Mouse (Mus musculus) midbrain, embryonic 13.5 days (tissue): Measurements from ENCODE around the gene Rps17. TPM values are rescaled to one million over a fixed set of nuclear protein-coding genes. Genes with fewer than 3 reads are reported as not detected.

ENCODE experiments used
- ATAC-seq: fragments of 200-750 bp; cut with Nextera tagmentation; 2 replicates; pipeline ENCODE4 v1.8.0; 2017; ENCODE audit warnings: mild to moderate bottlenecking, moderate TSS enrichment, moderate library complexity
- H3K27ac ChIP-seq: fragments of 300-500 bp; sonication (generic); 2 replicates; pipeline ENCODE4 v1.5.1; 2015; ENCODE audit warnings: inconsistent platforms, mild to moderate bottlenecking, moderate library complexity
- H3K27me3 ChIP-seq: fragments of 300-500 bp; sonication (generic); 2 replicates; pipeline ENCODE4 v1.6.1; 2015; ENCODE audit warnings: mild to moderate bottlenecking, inconsistent platforms
- H3K36me3 ChIP-seq: fragments of 300-500 bp; sonication (generic); 2 replicates; pipeline ENCODE4 v1.6.1; 2015; ENCODE audit warnings: mild to moderate bottlenecking, inconsistent platforms
- H3K4me1 ChIP-seq: fragments of 300-500 bp; sonication (generic); replicated peaks from 2 replicates; pipeline ENCODE4 v1.6.1; 2015; ENCODE audit warnings: inconsistent platforms
- H3K4me2 ChIP-seq: fragments of 300-500 bp; sonication (generic); replicated peaks from 2 replicates; pipeline ENCODE4 v1.6.1; 2015; ENCODE audit warnings: moderate library complexity, mild to moderate bottlenecking, inconsistent platforms
- H3K4me3 ChIP-seq: fragments of 300-500 bp; sonication (generic); replicated peaks from 2 replicates; pipeline ENCODE4 v1.5.1; 2015; ENCODE audit warnings: mild to moderate bottlenecking, inconsistent platforms
- H3K9ac ChIP-seq: fragments of 300-500 bp; sonication (generic); replicated peaks from 2 replicates; pipeline ENCODE4 v1.6.1; 2015; ENCODE audit warnings: mild to moderate bottlenecking, inconsistent platforms
- H3K9me3 ChIP-seq: fragments of 300-500 bp; sonication (generic); 2 replicates; pipeline ENCODE4 v1.6.1; 2016; ENCODE audit warnings: mild to moderate bottlenecking, inconsistent platforms
- WGBS: fragments of 180-500 bp; shearing (Covaris S2); methylation state at CpG from one replicate; pipeline ENCODE4 v1.1.7; 2015; 5-methylcytosine and 5-hydroxymethylcytosine counted together
- polyA plus RNA-seq: library from polyadenylated mRNA; unstranded; fragments of >200 nt; fragmentation: Nextera tagmentation; extraction: Ambion mirVana; gene quantifications from 2 replicates; pipeline ENCODE4 v1.2.1, GENCODE M21; 2015

Gene Rps17
- polyA plus RNA-seq = 869 and 873 TPM in 2 replicates

- H3K4me2 ChIP-seq = peak within 1 kb of the TSS; percentile 95
- no peaks in the 10 kb centered on the region for H3K9me3 ChIP-seq
- H3K9ac ChIP-seq = peak within 1 kb of the TSS; percentile 99
- peak within 1 kb of the TSS; percentile 94 for H3K4me3 ChIP-seq
- peak; percentile 93 for ATAC-seq
- WGBS = under 1% methylated on average over 85 of the region's 85 CpGs
- peak within 1 kb of the TSS; percentile 91 for H3K27ac ChIP-seq
- H3K27me3 ChIP-seq = peaks cover 5% of the 10 kb centered on the region; the same call in 1 of the 2 replicates
- H3K36me3 ChIP-seq = peaks cover 37% of the 10 kb centered on the region
- H3K4me1 ChIP-seq = peaks cover 28% of the 10 kb centered on the region
These were observed at the start of gene Rps17 for GRCm38 (mm10) chr7:81344544-81345446. TSS of gene Rps17 (minus strand) at chr7:81345254.

GRCm38 (mm10) chr7:81379363-81379762, 34.3 kb upstream of the Rps17 start:
- H3K9me3 ChIP-seq = no peaks in the 10 kb centered on the region
- H3K4me3 ChIP-seq = no peak overlapping the region
- no peaks in the 10 kb centered on the region for H3K4me1 ChIP-seq
- H3K27me3 ChIP-seq = no peaks in the 10 kb centered on the region
- no peaks in the 10 kb centered on the region for H3K36me3 ChIP-seq
- 72% methylated on average over 1 of the region's 1 CpGs for WGBS
- H3K4me2 ChIP-seq = no peak overlapping the region
- H3K27ac ChIP-seq = no peak overlapping the region
- no peak overlapping the region for H3K9ac ChIP-seq
- ATAC-seq = no peak

GRCm38 (mm10) chr7:81372337-81372920, 27.4 kb upstream of the Rps17 start:
- no peak overlapping the region for H3K27ac ChIP-seq
- H3K4me3 ChIP-seq = peak overlapping the region; percentile 33
- peak; percentile 94 for ATAC-seq
- peaks cover 14% of the 10 kb centered on the region for H3K4me1 ChIP-seq
- peak overlapping the region; percentile 51 for H3K9ac ChIP-seq
- 7% methylated on average over 13 of the region's 13 CpGs for WGBS
- peak overlapping the region; percentile 58 for H3K4me2 ChIP-seq
- no peaks in the 10 kb centered on the region for H3K9me3 ChIP-seq
- H3K36me3 ChIP-seq = no peaks in the 10 kb centered on the region
- H3K27me3 ChIP-seq = no peaks in the 10 kb centered on the region

GRCm38 (mm10) chr7:81371811-81372210, 26.8 kb upstream of the Rps17 start:
- H3K36me3 ChIP-seq = no peaks in the 10 kb centered on the region
- 15% methylated on average over 5 of the region's 5 CpGs for WGBS
- peak; percentile 79 for ATAC-seq

GRCm38 (mm10) chr7:81369724-81370123, 24.7 kb upstream of the Rps17 start:
- Histone ChIP-seq H3K4me2 (no peak overlapping the region), H3K27ac (no peak overlapping the region), H3K36me3 (no peaks in the 10 kb centered on the region), H3K4me1 (peaks cover 14% of the 10 kb centered on the region), H3K9ac (no peak overlapping the region), H3K27me3 (no peaks in the 10 kb centered on the region), H3K4me3 (no peak overlapping the region), H3K9me3 (no peaks in the 10 kb centered on the region)
- WGBS = 61% methylated on average over 3 of the region's 3 CpGs
- ATAC-seq = no peak

More at GRCm38 (mm10) chr7:81371811-81372210, 26.8 kb upstream of the Rps17 start:
- Histone ChIP-seq H3K9ac (peak overlapping the region; percentile 51; the same call in 1 of the 2 replicates), H3K4me1 (peaks cover 14% of the 10 kb centered on the region), H3K4me3 (peak overlapping the region; percentile 33), H3K27me3 (no peaks in the 10 kb centered on the region), H3K4me2 (peak overlapping the region; percentile 58), H3K27ac (no peak overlapping the region), H3K9me3 (no peaks in the 10 kb centered on the region)

- no peak overlapping the region for H3K27ac ChIP-seq
- no peaks in the 10 kb centered on the region; the same call in 1 of the 2 replicates for H3K27me3 ChIP-seq
- ATAC-seq = no peak
- no peak overlapping the region for H3K9ac ChIP-seq
- H3K4me1 ChIP-seq = peaks cover 14% of the 10 kb centered on the region
- H3K4me3 ChIP-seq = no peak overlapping the region
- H3K36me3 ChIP-seq = no peaks in the 10 kb centered on the region
- H3K9me3 ChIP-seq = no peaks in the 10 kb centered on the region
- 81% methylated on average over 3 of the region's 3 CpGs for WGBS
- H3K4me2 ChIP-seq = no peak overlapping the region
These were observed 22.9 kb upstream of the Rps17 start for GRCm38 (mm10) chr7:81367946-81368345.

GRCm38 (mm10) chr7:81356975-81357374, 11.9 kb upstream of the Rps17 start:
- Histone ChIP-seq H3K4me1 (no peaks in the 10 kb centered on the region), H3K9ac (no peak overlapping the region), H3K4me2 (no peak overlapping the region), H3K27ac (no peak overlapping the region), H3K27me3 (no peaks in the 10 kb centered on the region), H3K36me3 (no peaks in the 10 kb centered on the region), H3K9me3 (no peaks in the 10 kb centered on the region), H3K4me3 (no peak overlapping the region)
- WGBS = 89% methylated on average over 7 of the region's 7 CpGs
- ATAC-seq = no peak

GRCm38 (mm10) chr7:81356360-81356759, 11.3 kb upstream of the Rps17 start:
- H3K4me1 ChIP-seq = no peaks in the 10 kb centered on the region
- no peak for ATAC-seq
- no peaks in the 10 kb centered on the region for H3K27me3 ChIP-seq
- WGBS = 97% methylated on average over 1 of the region's 1 CpGs
- H3K9ac ChIP-seq = no peak overlapping the region
- no peaks in the 10 kb centered on the region for H3K9me3 ChIP-seq
- no peak overlapping the region for H3K4me3 ChIP-seq
- H3K4me2 ChIP-seq = no peak overlapping the region
- no peak overlapping the region for H3K27ac ChIP-seq
- H3K36me3 ChIP-seq = no peaks in the 10 kb centered on the region

- H3K4me3 ChIP-seq = no peak overlapping the region
- no peaks in the 10 kb centered on the region for H3K4me1 ChIP-seq
These were observed 10.7 kb upstream of the Rps17 start for GRCm38 (mm10) chr7:81355746-81356145.

GRCm38 (mm10) chr7:81351826-81352225, 6.8 kb upstream of the Rps17 start:
- Histone ChIP-seq H3K4me2 (no peak overlapping the region), H3K27me3 (0 out of 2 replicates have a peak, but pooled peaks cover under 1% of the 10 kb centered on the region), H3K36me3 (no peaks in the 10 kb centered on the region), H3K4me1 (no peaks in the 10 kb centered on the region), H3K9me3 (no peaks in the 10 kb centered on the region), H3K27ac (no peak overlapping the region), H3K9ac (no peak overlapping the region), H3K4me3 (no peak overlapping the region)
- no peak for ATAC-seq
- WGBS = 77% methylated on average over 4 of the region's 4 CpGs

More at GRCm38 (mm10) chr7:81355746-81356145, 10.7 kb upstream of the Rps17 start:
- Histone ChIP-seq H3K9me3 (no peaks in the 10 kb centered on the region), H3K27ac (no peak overlapping the region), H3K36me3 (no peaks in the 10 kb centered on the region), H3K9ac (no peak overlapping the region), H3K4me2 (no peak overlapping the region), H3K27me3 (no peaks in the 10 kb centered on the region)
- ATAC-seq = no peak
- WGBS = 87% methylated on average over 7 of the region's 7 CpGs

- peaks cover 3% of the 10 kb centered on the region for H3K36me3 ChIP-seq
- H3K27me3 ChIP-seq = peaks cover 5% of the 10 kb centered on the region; the same call in 1 of the 2 replicates
- no peaks in the 10 kb centered on the region for H3K9me3 ChIP-seq
- 60% methylated on average over 7 of the region's 7 CpGs for WGBS
- no peak overlapping the region for H3K4me3 ChIP-seq
- H3K4me1 ChIP-seq = peaks cover 10% of the 10 kb centered on the region
- no peak overlapping the region for H3K9ac ChIP-seq
- no peak for ATAC-seq
- no peak overlapping the region for H3K4me2 ChIP-seq
- H3K27ac ChIP-seq = no peak overlapping the region
These were observed 3.2 kb upstream of the Rps17 start for GRCm38 (mm10) chr7:81348206-81348605.
